In the genomic region with DNA sequence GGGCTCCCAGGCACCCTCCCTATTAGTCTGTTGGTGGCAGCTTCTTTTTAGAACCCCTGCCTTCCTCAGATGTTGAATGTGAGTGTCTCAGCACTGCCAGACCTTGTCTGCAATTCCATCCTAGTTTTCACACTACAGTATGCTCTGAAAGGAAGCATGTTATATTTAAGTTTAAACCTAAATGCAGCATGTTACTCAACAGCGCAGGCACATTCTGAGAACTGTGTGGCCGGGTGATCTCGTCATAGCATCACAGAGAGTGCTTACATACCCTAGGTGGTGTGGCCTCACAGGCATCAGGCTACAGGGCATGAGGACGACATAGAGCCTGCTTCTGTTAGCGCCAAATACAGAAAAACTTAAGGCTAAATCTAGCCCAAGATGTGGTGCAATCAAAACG, we compare ENCODE assay signal across 13 mouse cellular contexts.
"Had no signal": no experiment of that assay in that cellular context is flagged by ENCODE, and none has a peak within 500 bp of the region (broad histone marks: within the 10 kb centered on the region; RNA-seq: fewer than 3 reads in every experiment).

No protein-coding gene starts in this region.

- ATAC-seq: inflammation-experienced regulatory T-cells, adult 6 months; intestine, postnatal 0 days; lung, postnatal 0 days had no signal

- H3K9me3 ChIP-seq: limb, embryonic 15.5 days; neural tube, embryonic 13.5 days had no signal

- H3K27me3 ChIP-seq: limb, embryonic 15.5 days; neural tube, embryonic 13.5 days had no signal

- H3K4me2 ChIP-seq: limb, embryonic 15.5 days; neural tube, embryonic 13.5 days had no signal

- DNase-seq: kidney, adult 9 months; kidney, postnatal 36 days; lung, adult 18-20 months; lung, postnatal 36 days; right cerebral cortex, adult 18-20 months; right cerebral cortex, postnatal 25 days had no signal

- H3K27ac ChIP-seq: kidney, postnatal 0 days; limb, embryonic 15.5 days; liver, embryonic 14.5 days had no signal

- H3K9ac ChIP-seq: limb, embryonic 15.5 days; liver, embryonic 14.5 days; neural tube, embryonic 13.5 days had no signal

- H3K36me3 ChIP-seq: limb, embryonic 15.5 days had no signal

- H3K4me3 ChIP-seq: limb, embryonic 15.5 days; neural tube, embryonic 13.5 days had no signal

- H3K4me1 ChIP-seq: limb, embryonic 15.5 days had no signal
